Mouse (Mus musculus) spleen, adult 2 months (tissue): Measurements from ENCODE around the gene Kmt2e.

Source experiments
- CTCF ChIP-seq: fragments of 200-500 bp; IDR thresholded peaks from 2 replicates; pipeline ENCODE4 v1.5.1; 2011; ENCODE audit warnings: mild to moderate bottlenecking, inconsistent platforms; ENCODE audit not compliant: insufficient read depth, insufficient read length, insufficient replicate concordance; ENCODE audit errors: extremely low read depth
- POLR2A ChIP-seq: fragments of 200-500 bp; IDR thresholded peaks from 2 replicates; pipeline ENCODE4 v1.6.1; 2011; ENCODE audit warnings: low read depth, low read length, inconsistent platforms

GRCm38 (mm10) chr5:23417716-23418115, 16.5 kb upstream of the Kmt2e start:
- TF ChIP-seq POLR2A, result no peak
- no peak for TF ChIP-seq CTCF
